Mouse (Mus musculus) C2C12 (cell line): ENCODE data around the gene Schip1.

Experiments
- CTCF ChIP-seq: IDR thresholded peaks from one replicate; pipeline ENCODE4 v1.5.1; 2011; ENCODE audit not compliant: control insufficient read depth, insufficient read depth, insufficient read length
- FOSL1 ChIP-seq: IDR thresholded peaks from one replicate; pipeline ENCODE4 v1.8.0; 2011; ENCODE audit warnings: mild to moderate bottlenecking, low read length; ENCODE audit not compliant: poor library complexity, insufficient read depth, severe bottlenecking
- MAX ChIP-seq: IDR thresholded peaks from one replicate; pipeline ENCODE4 v1.6.1; 2011; ENCODE audit warnings: mild to moderate bottlenecking, control low read depth
- MYOD1 ChIP-seq: IDR thresholded peaks from one replicate; pipeline ENCODE4 v1.6.1; 2011; ENCODE audit warnings: low read depth; ENCODE audit not compliant: control insufficient read depth, insufficient read length
- MYOG ChIP-seq: IDR thresholded peaks from one replicate; pipeline ENCODE4 v1.6.1; 2011; ENCODE audit not compliant: control insufficient read depth, insufficient read length; ENCODE audit errors: extremely low read depth

- no peak for TF ChIP-seq CTCF
- TF ChIP-seq MAX, result no peak
- no peak for TF ChIP-seq MYOG
- no peak for TF ChIP-seq MYOD1
- no peak for TF ChIP-seq FOSL1
Measured at GRCm38 (mm10) chr3:68484561-68484960, 420.0 kb downstream of the Schip1 start.
